Comparison of ENCODE assay signal across 12 mouse cellular contexts in genomic region chr6:65140750-65141243, GRCm38 (mm10). TPM values are rescaled to one million over a fixed set of nuclear protein-coding genes. Genes with fewer than 3 reads are reported as not detected.
DNase-seq lines count a peak whose midpoint lies in the region; ATAC-seq lines count a peak whose summit lies in the region.
"Had no signal": no experiment of that assay in that cellular context is flagged by ENCODE, and none has a peak within 500 bp of the region (broad histone marks: within the 10 kb centered on the region; RNA-seq: fewer than 3 reads in every experiment).

No protein-coding gene starts in this region.

- H3K36me3 ChIP-seq in forebrain, embryonic 14.5 days (ENCODE audit: control insufficient read depth, insufficient read depth, low read length), result no peaks in the 10 kb centered on the region
- no peaks in the 10 kb centered on the region for H3K36me3 ChIP-seq in forebrain, embryonic 13.5 days (ENCODE audit: poor library complexity, severe bottlenecking)
- H3K36me3 ChIP-seq in neural tube, embryonic 11.5 days (ENCODE audit: control insufficient read depth, insufficient read depth, low read length), result no peaks in the 10 kb centered on the region
- H3K36me3 ChIP-seq in neural tube, embryonic 15.5 days, result no peaks in the 10 kb centered on the region
- H3K36me3 ChIP-seq in neural tube, embryonic 13.5 days, result no peaks in the 10 kb centered on the region
- H3K36me3 ChIP-seq: hindbrain, embryonic 15.5 days; stomach, embryonic 15.5 days had no signal

- H3K27ac ChIP-seq in forebrain, embryonic 14.5 days (ENCODE audit: low read depth, low read length), result no peak overlapping the region
- H3K27ac ChIP-seq in forebrain, embryonic 13.5 days, result no peak overlapping the region
- no peak overlapping the region for H3K27ac ChIP-seq in neural tube, embryonic 11.5 days (ENCODE audit: low read depth, low read length)
- no peak overlapping the region for H3K27ac ChIP-seq in neural tube, embryonic 15.5 days (replicated peaks)
- H3K27ac ChIP-seq in neural tube, embryonic 13.5 days (replicated peaks), result no peak overlapping the region
- H3K27ac ChIP-seq: hindbrain, embryonic 15.5 days; liver, embryonic 14.5 days; stomach, embryonic 15.5 days had no signal

- 0 out of 2 replicates have a peak overlapping the region, but pooled peaks have one; percentile 18 for H3K4me2 ChIP-seq in forebrain, embryonic 14.5 days (ENCODE audit: low read length)
- no peak overlapping the region for H3K4me2 ChIP-seq in forebrain, embryonic 13.5 days
- H3K4me2 ChIP-seq in neural tube, embryonic 11.5 days (ENCODE audit: low read depth), result no peak overlapping the region
- no peak overlapping the region for H3K4me2 ChIP-seq in neural tube, embryonic 15.5 days
- H3K4me2 ChIP-seq in neural tube, embryonic 13.5 days, result no peak overlapping the region
- H3K4me2 ChIP-seq: hindbrain, embryonic 15.5 days; stomach, embryonic 15.5 days had no signal

- 57% methylated on average over 6 of the region's 6 CpGs for WGBS in forebrain, embryonic 14.5 days
- 62% methylated on average over 6 of the region's 6 CpGs for WGBS in forebrain, embryonic 13.5 days
- 78% methylated on average over 6 of the region's 6 CpGs for WGBS in neural tube, embryonic 11.5 days
- WGBS in neural tube, embryonic 15.5 days, result 59% methylated on average over 6 of the region's 6 CpGs
- WGBS in neural tube, embryonic 13.5 days, result 53% methylated on average over 6 of the region's 6 CpGs

- H3K9ac ChIP-seq in forebrain, embryonic 14.5 days (ENCODE audit: low read length), result no peak overlapping the region
- H3K9ac ChIP-seq in forebrain, embryonic 13.5 days, result no peak overlapping the region
- no peak overlapping the region for H3K9ac ChIP-seq in neural tube, embryonic 11.5 days (ENCODE audit: low read length)
- no peak overlapping the region for H3K9ac ChIP-seq in neural tube, embryonic 15.5 days (replicated peaks)
- no peak overlapping the region for H3K9ac ChIP-seq in neural tube, embryonic 13.5 days
- H3K9ac ChIP-seq: hindbrain, embryonic 15.5 days; liver, embryonic 14.5 days; stomach, embryonic 15.5 days had no signal

- H3K27me3 ChIP-seq in forebrain, embryonic 14.5 days (replicated peaks; ENCODE audit: control insufficient read depth, insufficient read depth, low read length), result no peaks in the 10 kb centered on the region
- no peaks in the 10 kb centered on the region for H3K27me3 ChIP-seq in forebrain, embryonic 13.5 days
- no peaks in the 10 kb centered on the region for H3K27me3 ChIP-seq in neural tube, embryonic 11.5 days (ENCODE audit: control insufficient read depth, insufficient read depth, low read length)
- no peaks in the 10 kb centered on the region for H3K27me3 ChIP-seq in neural tube, embryonic 15.5 days (replicated peaks)
- H3K27me3 ChIP-seq in neural tube, embryonic 13.5 days, result no peaks in the 10 kb centered on the region
- H3K27me3 ChIP-seq: hindbrain, embryonic 15.5 days; stomach, embryonic 15.5 days had no signal

- no peaks in the 10 kb centered on the region for H3K9me3 ChIP-seq in forebrain, embryonic 14.5 days (replicated peaks; ENCODE audit: control insufficient read depth, low read length)
- no peaks in the 10 kb centered on the region for H3K9me3 ChIP-seq in forebrain, embryonic 13.5 days (replicated peaks)
- H3K9me3 ChIP-seq in neural tube, embryonic 11.5 days (ENCODE audit: control insufficient read depth, low read length), result no peaks in the 10 kb centered on the region
- no peaks in the 10 kb centered on the region for H3K9me3 ChIP-seq in neural tube, embryonic 15.5 days (replicated peaks)
- H3K9me3 ChIP-seq in neural tube, embryonic 13.5 days, result no peaks in the 10 kb centered on the region
- H3K9me3 ChIP-seq: hindbrain, embryonic 15.5 days; stomach, embryonic 15.5 days had no signal

- peak; percentile 53 for ATAC-seq in forebrain, embryonic 14.5 days
- no peak for ATAC-seq in forebrain, embryonic 13.5 days
- ATAC-seq in neural tube, embryonic 11.5 days (ENCODE audit: insufficient read depth, low FRiP score, low TSS enrichment), result peak; percentile 23; the same call in 1 of the 2 replicates
- ATAC-seq in neural tube, embryonic 15.5 days (ENCODE audit: low FRiP score), result no peak
- ATAC-seq in inflammation-experienced regulatory T-cells, adult 6 months, result peak; percentile 5
- 0 out of 2 replicates have a peak, but pooled peaks have one; percentile 11 for ATAC-seq in neural tube, embryonic 13.5 days (ENCODE audit: low read depth)

- no peak for DNase-seq in forebrain, embryonic 14.5 days (ENCODE audit: low spot score)
- no peak for DNase-seq in neural tube, embryonic 11.5 days (ENCODE audit: low spot score)
- DNase-seq in layer of hippocampus, postnatal 14 days (ENCODE audit: low spot score in 2 of 2), result no peak
- DNase-seq in cerebellum, postnatal 4 days (ENCODE audit: low spot score in 2 of 2), result no peak
- DNase-seq: thymus, postnatal 4 days had no signal

- no peak overlapping the region for H3K4me3 ChIP-seq in forebrain, embryonic 14.5 days (ENCODE audit: low read depth, low read length)
- no peak overlapping the region for H3K4me3 ChIP-seq in forebrain, embryonic 13.5 days
- no peak overlapping the region for H3K4me3 ChIP-seq in neural tube, embryonic 11.5 days (ENCODE audit: low read depth, low read length)
- H3K4me3 ChIP-seq in neural tube, embryonic 15.5 days (replicated peaks), result no peak overlapping the region
- no peak overlapping the region for H3K4me3 ChIP-seq in neural tube, embryonic 13.5 days
- H3K4me3 ChIP-seq: hindbrain, embryonic 15.5 days; stomach, embryonic 15.5 days had no signal

- H3K4me1 ChIP-seq in forebrain, embryonic 14.5 days (ENCODE audit: control insufficient read depth, insufficient read depth, low read length), result peaks cover 10% of the 10 kb centered on the region
- peaks cover 29% of the 10 kb centered on the region for H3K4me1 ChIP-seq in forebrain, embryonic 13.5 days
- H3K4me1 ChIP-seq in neural tube, embryonic 11.5 days (ENCODE audit: control insufficient read depth, insufficient read depth, low read length), result no peaks in the 10 kb centered on the region
- peaks cover 4% of the 10 kb centered on the region for H3K4me1 ChIP-seq in neural tube, embryonic 15.5 days
- peaks cover 21% of the 10 kb centered on the region for H3K4me1 ChIP-seq in neural tube, embryonic 13.5 days (replicated peaks)
- H3K4me1 ChIP-seq: stomach, embryonic 15.5 days had no signal

RNA-seq across cellular contexts. Expression of gene Hpgds, which starts 3.9 kb away (rescaled TPM):
- 2.8 and 3.9 TPM in 2 replicates for polyA plus RNA-seq in forebrain, embryonic 14.5 days (2014; fragmentation: Nextera tagmentation; extraction: Ambion mirVana)
- polyA plus RNA-seq in forebrain, embryonic 13.5 days (2015; fragmentation: Nextera tagmentation; extraction: Ambion mirVana), result 4.4 and 4.9 TPM in 2 replicates
- polyA plus RNA-seq in neural tube, embryonic 11.5 days (2014; fragmentation: Nextera tagmentation; extraction: Ambion mirVana), result 5.3 and 7.0 TPM in 2 replicates
- polyA plus RNA-seq in neural tube, embryonic 15.5 days (2015; fragmentation: Nextera tagmentation; extraction: Ambion mirVana), result 5.0 and 6.0 TPM in 2 replicates
- 1 to 10 TPM; 1.4 to 9.9 (median 9.4) TPM for polyA plus RNA-seq in inflammation-experienced regulatory T-cells, adult 6 months (2017; shearing (Covaris generic))
- polyA plus RNA-seq in neural tube, embryonic 13.5 days (2015; fragmentation: Nextera tagmentation; extraction: Ambion mirVana), result 6.3 and 7.9 TPM in 2 replicates
- total RNA-seq in layer of hippocampus, postnatal 14 days (2021), result 1 to 10 TPM; 5.3 to 5.9 TPM

Comparison
In these comparisons a context has a peak if more than half of its experiments do, and no peak if none do; other contexts are left out.
1. ATAC-seq: peak in forebrain, embryonic 14.5 days (single experiment), neural tube, embryonic 11.5 days (single experiment), inflammation-experienced regulatory T-cells, adult 6 months (single experiment) and neural tube, embryonic 13.5 days (single experiment); none in forebrain, embryonic 13.5 days (single experiment) and neural tube, embryonic 15.5 days (single experiment).